Mouse (Mus musculus) left cerebral cortex, adult 9 months (tissue): ENCODE results near the gene Arxes2.
"Not testable (repeated sequence)": the region's sequence is repeated elsewhere in the genome, so short reads cannot be mapped to it uniquely, and the experiment has no call there.

Experiments
- DNase-seq, 2 experiments: peaks; one replicate each; pipeline ENCODE4 v3.0.0; 2022; ENCODE audit warnings: low spot score in 2 of 2

The Arxes2 gene

DNA sequence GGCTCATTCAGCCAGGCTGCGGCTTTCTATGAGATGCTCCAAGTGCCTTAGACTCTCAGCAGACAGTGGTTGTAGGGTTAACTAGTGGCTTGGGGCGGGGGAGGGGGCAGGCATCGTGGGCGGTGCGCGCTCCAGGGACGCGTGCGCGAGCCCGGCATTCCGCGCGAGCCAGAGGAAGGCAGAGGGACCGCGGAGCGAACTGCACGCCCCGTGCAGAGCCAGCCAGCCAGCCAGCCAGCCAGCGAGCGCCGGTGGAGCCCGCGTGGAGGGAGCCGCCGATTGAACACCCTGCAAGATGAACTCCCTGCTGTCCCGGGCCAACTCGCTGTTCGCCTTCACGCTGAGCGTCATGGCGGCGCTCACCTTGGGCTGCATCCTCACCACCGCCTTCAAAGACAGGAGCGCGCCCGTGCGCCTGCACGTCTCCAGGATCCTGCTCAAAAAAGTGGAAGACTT is at the start of gene Arxes2:
Gene Arxes2, plus strand, starts transcription at position 161 of the 456 bp plus-strand sequence.
- not testable (repeated sequence) for DNase-seq

DNA sequence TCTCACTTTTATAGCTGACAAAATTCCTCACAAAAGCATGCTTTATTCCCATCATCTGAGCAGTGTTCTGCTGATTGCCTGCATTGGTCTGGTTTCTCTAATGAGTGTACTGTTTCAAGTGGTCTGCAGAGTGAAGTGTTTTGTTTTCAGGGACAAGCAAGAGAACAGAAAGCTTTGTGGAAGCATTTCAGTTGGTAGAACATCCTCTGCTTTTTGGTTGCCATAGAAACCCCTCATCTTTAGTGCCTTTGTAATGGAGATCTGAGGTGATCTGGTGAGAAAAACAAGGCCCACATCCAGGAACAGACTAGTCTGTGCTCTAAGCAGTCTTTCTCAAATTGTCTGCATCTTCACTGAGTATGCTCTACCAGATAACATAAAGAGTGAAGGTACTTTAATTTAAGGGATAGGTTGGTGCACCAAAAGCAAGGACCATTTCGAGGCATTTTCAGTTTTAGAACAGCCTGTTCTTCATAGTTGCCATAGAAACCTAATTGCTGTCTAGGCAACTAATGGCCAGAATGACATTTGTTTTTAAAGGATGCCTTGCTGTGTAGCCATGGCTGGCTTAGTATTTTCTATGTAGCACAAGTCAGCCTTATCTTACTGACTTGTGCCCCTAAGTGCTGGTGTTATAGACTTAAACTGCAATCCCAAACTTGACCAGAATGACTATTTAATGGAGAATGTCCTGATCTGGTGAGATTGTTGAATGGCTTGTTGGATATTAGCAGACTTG is 44.8 kb upstream of the Arxes2 start:
- DNase-seq: no peak

DNA sequence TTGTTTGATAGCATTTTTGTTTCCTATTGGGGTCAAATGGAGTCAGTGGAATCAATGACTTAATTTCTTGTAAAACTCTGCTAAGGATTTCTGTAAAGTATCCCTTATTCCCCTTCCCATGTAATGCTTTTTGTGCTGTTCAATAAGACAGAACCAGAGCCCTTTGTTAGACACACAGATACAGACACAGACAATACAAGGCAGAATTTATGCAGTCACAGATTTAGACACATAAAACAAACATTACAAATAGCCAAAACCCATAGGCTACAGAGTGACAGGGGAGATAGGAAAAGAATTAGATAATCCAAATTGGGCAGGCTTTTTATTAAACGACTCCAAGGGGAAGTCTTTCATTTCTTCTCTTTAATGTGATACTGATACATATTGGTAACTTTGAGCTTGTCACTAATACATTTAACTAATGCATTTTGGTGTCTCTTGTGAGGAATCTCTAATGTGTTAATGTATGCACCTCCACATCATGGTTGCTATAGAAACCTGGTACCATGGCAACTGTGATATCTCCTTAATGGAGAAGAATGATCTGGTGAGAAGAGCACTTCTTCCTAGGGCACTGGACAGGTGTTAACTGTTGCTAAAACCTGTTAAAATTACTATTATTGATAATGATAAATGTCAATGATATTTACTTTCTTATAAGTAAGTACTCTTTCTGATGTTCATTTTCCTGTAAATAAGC is 36.5 kb upstream of the Arxes2 start:
- DNase-seq: no peak

DNA sequence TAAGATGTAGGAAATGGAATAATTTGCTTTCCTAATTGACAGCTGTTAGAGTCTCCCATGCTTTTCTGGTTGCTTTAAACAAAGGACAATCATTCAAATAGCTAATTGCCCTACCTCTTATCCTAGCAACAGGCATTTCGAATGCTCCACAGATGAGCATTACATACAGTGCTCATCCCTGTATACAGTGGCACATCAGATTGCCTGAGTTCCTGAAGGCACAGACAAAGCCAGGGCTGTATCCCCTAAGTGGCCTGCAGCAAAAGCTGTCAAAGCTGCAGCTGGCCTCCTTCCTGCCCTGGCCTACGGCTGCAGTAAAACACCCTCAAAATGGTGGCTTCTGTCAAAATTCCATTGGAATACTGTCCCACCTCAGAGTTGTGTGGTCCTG is 35.9 kb upstream of the Arxes2 start:
- DNase-seq: no peak

DNA sequence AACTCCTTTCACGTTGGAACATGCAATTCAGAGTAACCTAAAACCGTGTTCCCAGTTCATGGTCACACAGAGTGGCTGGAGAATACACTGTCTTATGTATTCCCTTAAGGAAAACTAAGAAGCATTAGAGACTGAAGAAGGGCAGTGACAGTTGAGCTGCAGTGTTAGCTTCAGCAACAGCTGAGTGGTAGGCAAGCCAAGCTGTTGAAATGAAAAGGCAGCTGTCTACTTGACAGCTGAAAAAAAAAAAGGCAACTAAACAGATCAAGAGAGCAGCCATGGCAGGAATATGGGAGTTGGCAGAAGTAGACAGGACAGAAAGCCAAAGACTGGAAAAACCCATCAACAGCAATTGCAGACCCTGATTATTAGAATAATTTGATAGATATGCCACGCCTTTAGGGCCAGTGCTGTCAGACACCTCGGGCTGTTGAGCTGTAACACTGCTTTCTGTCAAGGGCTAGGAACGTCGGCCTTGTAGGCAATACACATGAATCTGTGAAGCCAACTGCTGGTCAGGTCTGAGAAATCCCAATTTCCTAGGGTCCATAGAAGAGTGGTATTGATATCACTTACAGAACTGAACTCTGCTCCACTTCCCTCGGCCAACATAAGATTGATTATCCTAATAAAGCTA is 34.9 kb upstream of the Arxes2 start:
- DNase-seq: no peak

DNA sequence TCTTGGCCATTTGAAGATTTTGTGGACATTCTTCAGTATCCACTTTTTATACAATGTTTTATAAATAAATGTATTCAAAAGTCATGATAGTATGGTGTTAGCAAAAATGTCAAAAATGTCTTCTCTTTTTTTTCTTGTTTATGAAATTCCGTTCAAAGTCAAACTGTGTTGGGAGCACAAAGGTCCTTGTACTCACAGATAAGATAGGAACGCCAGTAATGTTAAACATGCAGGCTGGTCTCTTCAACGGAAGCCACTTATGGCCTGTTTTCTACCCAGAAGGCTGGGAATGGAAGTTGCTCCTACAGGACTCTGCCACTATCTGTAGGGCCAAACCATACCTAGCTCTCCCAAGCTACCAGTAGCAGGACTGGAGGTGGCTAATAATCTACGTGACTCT is 34.1 kb upstream of the Arxes2 start:
- no peak for DNase-seq

DNA sequence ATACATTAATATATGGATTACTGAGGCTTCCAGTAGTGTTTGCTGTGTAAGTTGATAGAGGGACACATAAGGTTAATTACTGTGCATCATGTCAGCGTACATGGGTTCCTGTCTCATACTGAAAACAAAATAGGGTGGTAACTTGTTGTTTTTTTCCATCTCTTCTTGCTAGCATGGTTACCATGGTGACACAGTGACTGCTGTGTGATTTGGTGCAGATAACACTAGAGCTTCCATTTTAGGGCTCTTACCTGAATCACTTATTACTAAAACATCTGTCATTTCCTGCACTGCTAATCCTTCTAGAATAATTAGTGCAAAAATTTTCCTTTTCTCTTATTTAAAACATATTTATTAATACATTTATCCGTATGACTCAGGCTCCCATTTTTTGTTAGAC is 31.3 kb upstream of the Arxes2 start:
- DNase-seq: no peak

DNA sequence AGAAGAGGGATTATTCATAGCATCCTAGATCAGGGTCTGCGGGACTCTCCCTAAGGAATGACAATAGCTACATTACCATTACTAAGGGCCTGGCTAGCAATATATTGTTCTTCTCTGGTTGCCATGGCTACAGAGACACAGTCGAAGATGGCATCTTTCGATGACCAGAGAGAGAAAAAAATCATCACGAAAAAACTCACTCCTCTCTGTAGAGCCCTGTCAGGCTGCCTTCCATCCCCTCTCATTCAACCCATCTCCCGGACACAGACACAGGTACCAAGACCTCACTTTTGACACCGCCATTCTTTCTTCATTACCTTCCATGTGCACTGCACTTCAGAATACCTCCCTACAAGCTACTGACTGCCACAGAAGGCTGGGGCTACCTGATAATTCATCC is 30.5 kb upstream of the Arxes2 start:
- no peak for DNase-seq

DNA sequence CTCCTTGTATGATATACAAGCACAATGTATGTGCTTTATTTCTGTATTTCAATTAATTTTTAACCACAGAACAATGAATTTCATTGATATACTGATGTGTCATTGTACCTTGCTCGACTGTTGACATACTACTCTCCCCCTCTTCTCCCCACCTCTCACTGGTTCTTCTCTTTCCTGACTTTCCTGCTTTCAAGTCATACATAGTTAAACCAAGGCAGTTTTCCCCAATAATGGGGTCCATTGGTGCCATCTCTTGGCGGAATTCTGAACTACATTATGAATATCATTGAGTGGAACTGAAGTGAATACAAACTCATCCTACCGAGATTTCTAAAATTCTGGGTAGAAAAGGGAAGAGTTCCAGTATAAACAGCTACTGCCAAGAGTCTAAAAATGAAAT is 30.0 kb upstream of the Arxes2 start:
- peak; percentile 30 to 73 for DNase-seq

DNA sequence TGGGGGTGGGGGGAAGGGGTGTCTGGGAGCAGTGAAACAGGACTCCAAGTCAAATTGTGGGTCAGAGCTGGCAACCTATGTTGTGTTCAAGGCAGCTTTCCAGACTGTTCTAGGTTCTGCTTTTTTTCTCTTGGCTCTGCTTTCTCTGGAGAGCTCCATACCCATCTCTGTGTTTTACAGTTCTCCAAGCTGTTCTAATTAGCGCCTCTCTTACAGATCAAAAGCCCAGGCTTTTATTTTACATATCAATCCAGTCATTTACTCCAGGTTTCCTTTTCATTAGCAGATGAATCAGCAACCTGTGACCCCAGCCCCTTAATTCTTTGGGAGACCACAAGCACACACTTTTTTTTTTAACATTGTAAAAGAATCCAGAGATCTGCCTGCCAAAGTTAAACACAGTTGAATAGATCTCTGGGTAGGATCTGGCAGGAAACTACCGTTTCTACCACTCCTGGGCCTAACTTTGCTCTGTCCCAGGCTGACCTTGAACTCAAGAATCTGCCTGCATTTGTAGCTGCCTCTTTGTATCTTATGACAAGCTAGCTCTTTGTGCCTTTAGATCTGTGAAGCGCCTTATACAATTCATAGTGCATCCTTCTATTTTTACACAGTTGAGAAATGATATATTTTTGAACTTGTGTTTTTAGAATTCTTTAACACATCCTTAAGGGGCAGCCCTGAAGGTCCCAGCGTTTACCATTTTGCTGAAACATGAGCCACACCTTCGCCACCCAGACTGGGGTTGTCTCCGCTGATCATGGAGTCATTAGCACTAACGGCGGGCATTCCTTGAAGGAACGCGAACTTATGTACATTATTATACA is 19.8 kb upstream of the Arxes2 start:
- DNase-seq: no peak

DNA sequence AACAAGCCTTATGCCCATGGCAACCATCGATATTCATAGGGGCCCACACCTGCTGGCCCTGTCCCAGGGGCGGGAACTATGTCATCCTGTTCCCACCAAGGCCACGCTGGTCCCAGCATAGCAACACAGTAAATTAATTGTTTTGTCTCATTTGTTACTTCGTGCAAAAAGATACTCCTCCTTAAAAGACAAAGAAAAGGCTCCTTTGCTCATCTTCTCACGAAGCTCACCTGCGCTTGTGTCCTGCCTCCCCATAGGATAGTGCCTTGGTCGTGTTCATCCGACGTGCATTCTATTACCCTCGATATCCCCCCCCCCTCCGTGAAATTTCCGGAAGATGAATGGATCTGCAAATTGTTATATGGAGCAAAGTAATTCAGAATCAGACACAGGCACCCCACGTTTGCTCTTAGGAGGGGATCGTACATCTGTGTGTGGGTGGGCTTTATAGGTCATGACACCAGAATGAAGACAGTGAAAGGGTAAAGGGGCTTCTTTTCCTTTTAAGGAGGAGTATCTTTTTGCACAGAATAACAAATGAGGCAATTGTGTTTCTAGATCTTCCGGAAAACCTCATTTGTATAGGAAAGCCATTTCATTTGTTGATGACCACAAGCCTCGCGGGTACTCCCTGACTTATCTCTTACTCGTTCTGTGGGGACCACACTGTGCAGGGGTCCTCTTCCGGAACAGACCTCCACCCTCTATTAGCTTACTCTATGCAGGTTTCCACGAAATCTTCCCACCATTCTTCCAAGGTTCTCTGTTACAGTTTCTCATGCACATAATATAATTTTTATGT is 19.0 kb upstream of the Arxes2 start:
- no peak for DNase-seq

DNA sequence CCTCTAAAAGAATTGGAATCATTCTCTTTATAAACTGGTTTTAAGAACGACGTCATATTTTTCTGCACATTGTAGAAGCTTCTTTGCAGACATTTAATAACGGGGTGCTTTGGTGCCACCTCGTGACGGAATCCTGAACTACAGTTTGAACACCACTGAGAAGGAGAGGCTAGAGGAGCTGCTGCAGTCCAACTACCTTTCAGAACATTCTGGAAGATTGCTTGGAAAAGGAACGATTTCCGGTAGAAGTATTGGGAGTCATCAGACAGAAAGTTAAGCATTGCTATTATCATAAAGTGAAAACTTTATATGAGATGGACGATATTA is 18.4 kb upstream of the Arxes2 start:
- DNase-seq: peak; percentile 40 to 93

DNA sequence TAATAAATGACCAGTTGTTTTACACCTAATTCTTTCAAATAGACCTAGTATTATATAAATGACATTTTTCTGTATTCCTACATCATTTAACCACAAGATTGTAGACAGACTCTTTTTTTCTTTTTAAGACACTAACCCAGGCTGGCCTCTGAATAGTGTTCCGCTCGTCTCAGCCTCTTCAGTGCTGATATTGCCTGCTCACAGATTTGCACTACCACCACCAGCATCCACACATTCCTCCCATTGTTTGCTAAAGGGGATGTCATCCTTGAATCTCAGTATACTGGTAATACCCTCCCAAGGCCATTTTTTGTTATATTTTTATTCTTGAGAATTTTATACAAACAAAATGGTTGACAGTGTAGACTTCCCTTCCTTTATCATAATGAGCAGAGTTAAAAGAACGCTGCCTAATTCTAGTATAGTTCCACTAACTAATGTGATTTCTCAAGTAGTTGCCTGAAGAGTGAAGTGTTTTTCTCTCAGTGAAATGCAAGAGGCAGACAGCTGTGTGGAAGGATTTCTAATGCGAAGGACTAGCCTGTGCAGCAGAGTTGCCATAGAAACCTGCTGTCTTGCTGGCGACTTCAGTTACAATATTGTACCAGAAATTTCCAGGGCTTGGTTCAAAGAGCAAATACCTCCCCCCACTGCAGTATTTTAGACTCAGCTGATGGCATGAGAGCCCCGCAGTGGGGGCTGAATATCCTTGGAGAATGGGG is 8.9 kb upstream of the Arxes2 start:
- DNase-seq: peak; percentile 9 to 15

DNA sequence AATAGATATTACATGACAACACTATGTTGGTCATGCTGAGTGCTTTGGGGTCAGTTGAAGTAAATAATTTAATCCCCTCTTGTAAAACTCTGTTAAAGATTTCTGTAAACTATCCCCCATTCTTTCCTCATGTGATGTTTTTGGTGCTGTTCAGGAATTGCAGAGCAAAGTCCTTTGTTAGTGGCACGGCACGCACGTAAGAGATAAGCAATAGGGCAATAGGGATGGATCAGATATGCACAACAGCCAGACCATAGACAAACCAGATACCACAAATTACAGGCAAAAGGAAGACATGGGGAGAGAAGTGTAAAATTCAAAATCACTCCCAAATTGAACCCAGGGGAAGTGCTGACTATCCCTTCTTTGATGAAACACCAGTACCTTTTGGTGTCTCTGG is 7.4 kb upstream of the Arxes2 start:
- DNase-seq: no peak

DNA sequence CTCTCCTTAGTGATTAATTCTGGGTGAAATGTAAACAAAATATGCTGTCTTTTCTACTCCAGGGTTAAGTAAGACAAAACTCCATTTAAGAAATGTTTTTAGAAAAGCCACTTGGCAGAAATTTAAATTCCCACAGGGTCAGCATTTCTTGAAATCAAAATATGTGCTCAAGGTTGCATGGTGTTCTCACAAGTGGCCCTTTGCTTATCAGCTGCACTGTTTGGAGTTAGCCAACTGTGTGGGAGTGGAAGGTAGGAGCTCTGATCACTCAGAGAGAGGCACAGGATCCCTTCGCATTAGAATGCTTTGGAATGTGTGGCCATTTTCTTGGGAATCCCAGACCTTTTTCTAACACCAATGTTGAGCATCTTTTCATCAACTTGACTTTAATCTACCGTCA is 3.0 kb upstream of the Arxes2 start:
- DNase-seq: no peak

DNA sequence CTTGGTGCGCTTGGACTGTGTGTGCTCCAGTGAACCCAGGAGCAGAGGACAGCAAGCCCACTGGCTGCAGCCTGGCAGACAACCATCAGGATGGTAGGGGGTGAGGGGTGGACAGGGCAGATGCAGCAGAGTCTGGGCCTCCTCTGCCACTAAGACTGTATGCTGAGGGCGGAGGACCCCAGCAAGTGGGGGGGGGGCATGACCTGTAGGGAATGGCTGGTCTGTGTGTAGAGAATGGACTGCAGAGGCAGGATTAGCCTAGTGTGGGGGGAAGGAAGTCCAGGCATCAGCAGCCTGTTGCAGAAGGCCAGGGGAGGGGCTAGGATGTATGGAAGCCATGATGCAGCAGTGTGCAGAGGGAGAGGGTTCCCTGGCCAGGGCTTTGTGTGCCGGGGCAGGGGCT is 431 bp upstream of the Arxes2 start:
- not testable (repeated sequence) for DNase-seq

DNA sequence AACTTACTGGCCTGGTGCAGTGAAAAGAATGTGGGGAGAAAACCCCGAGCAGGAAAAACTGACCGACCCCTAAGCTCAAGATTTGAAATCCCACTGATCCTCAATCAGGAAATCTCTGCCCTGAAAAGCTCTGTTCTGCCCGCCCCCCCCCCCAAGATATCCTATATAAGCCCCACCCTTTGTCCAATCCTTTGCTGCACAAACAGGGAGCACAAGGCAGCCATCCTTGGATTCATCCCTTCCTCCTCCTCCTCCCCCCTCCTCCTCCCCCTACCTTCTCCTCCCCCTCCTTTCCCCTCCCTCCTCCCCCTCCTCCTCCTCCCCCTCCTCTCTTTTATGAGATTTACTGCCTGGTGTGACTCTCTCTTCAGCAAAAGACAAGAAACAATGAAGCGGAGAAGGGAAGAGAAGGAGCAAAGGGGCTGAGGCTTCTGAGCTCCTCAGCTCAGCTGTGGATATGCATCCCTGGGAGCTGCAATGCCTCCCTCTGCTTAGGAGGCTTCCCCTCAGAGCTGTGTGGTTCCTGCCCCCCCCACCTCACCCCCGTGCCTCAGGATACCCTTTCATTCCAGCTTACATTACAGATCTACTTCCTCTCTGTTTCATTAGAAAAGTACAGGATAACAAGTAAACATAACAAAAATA is 13.7 kb downstream of the Arxes2 start:
- no peak for DNase-seq

DNA sequence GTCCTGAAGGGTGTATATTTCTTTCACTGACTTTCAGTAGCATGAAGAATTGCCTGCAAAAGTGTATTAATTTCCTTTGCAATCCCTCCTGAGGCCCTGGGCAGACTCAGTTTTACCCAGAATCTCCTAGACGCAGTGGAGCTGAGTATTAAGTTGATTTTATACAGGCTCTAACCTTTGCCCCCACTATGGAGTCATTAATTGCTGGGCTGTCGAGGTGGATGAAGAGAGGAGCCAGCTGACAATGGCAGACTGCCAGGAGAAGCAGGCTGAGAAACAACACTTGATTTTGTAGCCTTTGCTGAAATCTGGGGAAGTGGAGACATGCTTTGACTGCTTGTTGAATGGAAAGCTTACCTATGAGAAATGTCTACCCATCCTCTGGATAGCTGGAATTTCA is 20.8 kb downstream of the Arxes2 start:
- no peak for DNase-seq

DNA sequence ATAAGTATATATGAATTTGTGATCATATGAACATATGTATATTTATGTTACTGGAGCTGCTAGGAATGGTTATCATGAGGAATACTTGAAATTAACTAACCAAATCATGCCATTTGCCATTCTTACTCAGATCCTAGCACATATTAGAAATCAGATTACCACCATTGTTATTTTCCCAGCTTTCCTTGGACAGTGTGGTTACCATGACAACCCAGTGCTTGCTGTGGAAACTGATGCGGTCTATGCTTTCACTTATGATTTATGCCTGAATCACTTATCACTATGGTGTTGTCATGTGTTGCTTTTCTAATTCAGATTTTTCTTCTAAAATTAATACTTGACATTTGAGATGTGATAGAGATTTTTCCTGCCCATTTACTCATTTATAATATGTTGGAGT is 36.7 kb downstream of the Arxes2 start:
- no peak for DNase-seq
